Mouse (Mus musculus): ENCODE data around the gene Vmn1r152. TPM values are rescaled to one million over a fixed set of nuclear protein-coding genes. Genes with fewer than 3 reads are reported as not detected.

Vmn1r152 gene
- not detected for polyA plus RNA-seq (2014; fragmentation: Illumina TruSeq; extraction: RNeasy Lipid Tissue Mini Kit (QIAGEN cat#74804); ENCODE audit: low read depth, low replicate concordance)

GRCm38 (mm10) chr7:22522667-22523066 lies at the start of gene Vmn1r152:
Vmn1r152 (plus strand) TSS chr7:22522967.

GRCm38 (mm10) chr7:22499578-22499977 lies 23.2 kb upstream of the Vmn1r152 start, which contains the start of gene Vmn1r151:
Vmn1r151 (minus strand) TSS chr7:22499678.

GRCm38 (mm10) chr7:22534787-22535186 lies 12.0 kb downstream of the Vmn1r152 start, which contains the start of gene Gm8677:
Gm8677 (minus strand) TSS chr7:22534887.

GRCm38 (mm10) chr7:22565243-22565642 lies 42.5 kb downstream of the Vmn1r152 start, which contains the start of gene Gm4201:
Gm4201 (minus strand) TSS chr7:22565343.

Other genes starting within 250 kb of the Vmn1r152 start
- gene Gm4187, start 193.2 kb upstream of the Vmn1r152 start, polyA plus RNA-seq (2014; fragmentation: Illumina TruSeq; extraction: RNeasy Lipid Tissue Mini Kit (QIAGEN cat#74804); ENCODE audit: low read depth, low replicate concordance) = not detected
- not detected for gene Gm8660, start 151.9 kb upstream of the Vmn1r152 start, polyA plus RNA-seq (2014; fragmentation: Illumina TruSeq; extraction: RNeasy Lipid Tissue Mini Kit (QIAGEN cat#74804); ENCODE audit: low read depth, low replicate concordance)
- gene Vmn1r148, start 109.4 kb upstream of the Vmn1r152 start, polyA plus RNA-seq (2014; fragmentation: Illumina TruSeq; extraction: RNeasy Lipid Tissue Mini Kit (QIAGEN cat#74804); ENCODE audit: low read depth, low replicate concordance) = not detected
- gene Vmn1r149, start 84.7 kb upstream of the Vmn1r152 start, polyA plus RNA-seq (2014; fragmentation: Illumina TruSeq; extraction: RNeasy Lipid Tissue Mini Kit (QIAGEN cat#74804); ENCODE audit: low read depth, low replicate concordance) = not detected
- gene Gm10665, start 58.9 kb upstream of the Vmn1r152 start, polyA plus RNA-seq (2014; fragmentation: Illumina TruSeq; extraction: RNeasy Lipid Tissue Mini Kit (QIAGEN cat#74804); ENCODE audit: low read depth, low replicate concordance) = not detected
- not detected for gene Vmn1r151, start 23.3 kb upstream of the Vmn1r152 start, polyA plus RNA-seq (2014; fragmentation: Illumina TruSeq; extraction: RNeasy Lipid Tissue Mini Kit (QIAGEN cat#74804); ENCODE audit: low read depth, low replicate concordance)
- not detected for gene Gm8677, start 11.9 kb downstream of the Vmn1r152 start, polyA plus RNA-seq (2014; fragmentation: Illumina TruSeq; extraction: RNeasy Lipid Tissue Mini Kit (QIAGEN cat#74804); ENCODE audit: low read depth, low replicate concordance)
- gene Gm4201, start 42.4 kb downstream of the Vmn1r152 start, polyA plus RNA-seq (2014; fragmentation: Illumina TruSeq; extraction: RNeasy Lipid Tissue Mini Kit (QIAGEN cat#74804); ENCODE audit: low read depth, low replicate concordance) = not detected
- not detected for gene Gm4565, start 65.2 kb downstream of the Vmn1r152 start, polyA plus RNA-seq (2014; fragmentation: Illumina TruSeq; extraction: RNeasy Lipid Tissue Mini Kit (QIAGEN cat#74804); ENCODE audit: low read depth, low replicate concordance)
- not detected for gene Vmn1r155, start 135.1 kb downstream of the Vmn1r152 start, polyA plus RNA-seq (2014; fragmentation: Illumina TruSeq; extraction: RNeasy Lipid Tissue Mini Kit (QIAGEN cat#74804); ENCODE audit: low read depth, low replicate concordance)
- not detected for gene Gm8693, start 169.3 kb downstream of the Vmn1r152 start, polyA plus RNA-seq (2014; fragmentation: Illumina TruSeq; extraction: RNeasy Lipid Tissue Mini Kit (QIAGEN cat#74804); ENCODE audit: low read depth, low replicate concordance)
- not detected for gene Gm4567, start 196.7 kb downstream of the Vmn1r152 start, polyA plus RNA-seq (2014; fragmentation: Illumina TruSeq; extraction: RNeasy Lipid Tissue Mini Kit (QIAGEN cat#74804); ENCODE audit: low read depth, low replicate concordance)
- not detected for gene Vmn1r157, start 238.7 kb downstream of the Vmn1r152 start, polyA plus RNA-seq (2014; fragmentation: Illumina TruSeq; extraction: RNeasy Lipid Tissue Mini Kit (QIAGEN cat#74804); ENCODE audit: low read depth, low replicate concordance)

Measured in adipose tissue, adult 10 weeks (tissue).